Mouse (Mus musculus) stomach, postnatal 0 days (tissue): ENCODE measurements around the gene Tcirg1.

Source experiments
- CTCF ChIP-seq: IDR thresholded peaks from 2 replicates; pipeline ENCODE4 v1.5.1; 2016; ENCODE audit warnings: antibody characterized with exemption, low read depth, mild to moderate bottlenecking, moderate library complexity
- EP300 ChIP-seq: optimal IDR thresholded peaks from 2 replicates; pipeline ENCODE3; 2016; ENCODE audit warnings: antibody characterized with exemption

GRCm38 (mm10) chr19:3942986-3943735 lies 36.2 kb upstream of the Tcirg1 start:
- no peak for TF ChIP-seq CTCF
- no peak for TF ChIP-seq EP300
